Mouse (Mus musculus) erythroblast, embryonic 14.5 days (primary cell): ENCODE data around the gene Zfp575.

ENCODE experiments used
- GATA1 ChIP-seq: IDR thresholded peaks from 2 replicates; pipeline ENCODE4 v1.6.1; 2012; ENCODE audit warnings: low read length, inconsistent platforms, mixed read lengths
- TAL1 ChIP-seq: IDR thresholded peaks from 3 replicates; pipeline ENCODE4 v1.6.1; 2012; ENCODE audit warnings: low read length, inconsistent platforms, mixed read lengths

GRCm38 (mm10) chr7:24595464-24595863 is 8.0 kb upstream of the Zfp575 start:
- TF ChIP-seq TAL1 (no peak), GATA1 (no peak)
